Mouse (Mus musculus): ENCODE results near the gene Myf5. TPM values are rescaled to one million over a fixed set of nuclear protein-coding genes. Genes with fewer than 3 reads are reported as not detected.

Myf5 gene
- total RNA-seq, 2 experiments from 2014 or later: 8.4 to 8.8 TPM

Small RNA genes within 50 kb of the gene (microRNA-seq; reads per million reads assigned to microRNA genes)
- 0 reads per million in 2 experiments for gene Gm44403

Other genes with a start within 250 kb of the Myf5 start
- gene Lin7a, start 214.4 kb downstream of the Myf5 start, total RNA-seq (2021): 1 to 10 TPM; 2.7 to 3.5 TPM
- 100 to 1,000 TPM; 106 to 128 TPM for gene Myf6, start 8.6 kb upstream of the Myf5 start, total RNA-seq (2021)
- gene Ptprq, start 233.9 kb upstream of the Myf5 start, total RNA-seq (2021): under 1 TPM; 0.54 to 0.65 TPM